Mouse (Mus musculus): ENCODE results near the gene Raf1. TPM values are rescaled to one million over a fixed set of nuclear protein-coding genes. Genes with fewer than 3 reads are reported as not detected.

Raf1 gene
- total RNA-seq, 2 experiments from 2014 or later, result 21.3 to 100 TPM

DNA sequence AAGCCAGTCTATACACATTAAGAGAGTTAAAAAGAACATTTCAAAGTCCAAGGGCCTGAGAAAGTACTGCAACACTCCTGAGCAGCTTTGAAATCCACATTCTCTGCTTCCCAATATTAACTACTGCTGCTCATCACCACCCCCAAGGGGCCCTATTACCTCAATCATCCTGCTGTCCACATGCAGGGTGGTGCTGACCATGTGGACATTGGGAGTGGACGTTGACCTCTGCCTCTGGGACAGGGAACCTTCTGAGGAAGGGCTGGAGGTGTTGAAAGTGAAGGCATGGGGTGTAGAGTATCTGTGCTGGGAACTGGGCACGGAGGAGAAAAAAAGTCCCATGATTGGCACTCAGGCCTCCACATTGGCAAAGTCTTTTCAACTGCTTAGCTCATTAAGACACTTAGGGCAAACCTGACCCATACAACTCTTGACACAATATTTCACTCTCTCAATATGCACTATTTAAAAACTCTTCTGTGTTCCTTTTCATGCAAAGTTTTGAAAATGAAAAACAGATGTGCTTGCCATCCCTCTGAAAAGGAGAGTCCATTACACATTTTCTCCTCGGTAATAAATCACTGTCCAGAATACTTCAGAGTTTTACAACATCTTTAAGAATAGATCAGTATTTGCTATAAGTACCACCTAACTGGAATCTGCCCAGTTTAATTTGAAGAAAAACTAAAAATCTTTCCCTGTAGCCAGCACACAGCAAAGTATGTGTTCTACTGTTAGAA, 45.2 kb downstream of the Raf1 start:
- no peak for ATAC-seq (replicated peaks; ENCODE audit: low FRiP score, poor library complexity, severe bottlenecking)

DNA sequence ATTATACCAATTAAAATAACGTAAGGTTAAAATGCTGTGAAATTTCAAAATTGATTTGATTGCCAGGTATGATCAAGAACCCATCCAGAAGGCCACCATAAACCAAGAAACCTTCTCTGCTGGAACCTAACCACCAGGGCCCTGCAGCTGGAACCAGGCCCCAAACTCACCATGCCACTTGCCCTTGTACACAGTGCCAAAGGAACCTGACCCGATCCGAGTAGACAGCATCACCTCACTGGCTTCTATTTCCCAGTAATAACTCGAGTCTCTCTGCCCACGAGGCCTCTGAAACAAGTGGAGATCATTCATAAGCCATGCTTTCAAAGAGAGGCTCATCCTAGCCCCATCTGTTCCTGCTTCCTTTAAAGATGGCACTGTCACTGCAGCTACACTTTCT, 50.3 kb downstream of the Raf1 start:
- no peak for ATAC-seq (replicated peaks; ENCODE audit: low FRiP score, poor library complexity, severe bottlenecking)

- ATAC-seq (replicated peaks; ENCODE audit: low FRiP score, poor library complexity, severe bottlenecking), result no peak
Observed at GRCm38 (mm10) chr6:115620942-115621341, 55.5 kb downstream of the Raf1 start.

DNA sequence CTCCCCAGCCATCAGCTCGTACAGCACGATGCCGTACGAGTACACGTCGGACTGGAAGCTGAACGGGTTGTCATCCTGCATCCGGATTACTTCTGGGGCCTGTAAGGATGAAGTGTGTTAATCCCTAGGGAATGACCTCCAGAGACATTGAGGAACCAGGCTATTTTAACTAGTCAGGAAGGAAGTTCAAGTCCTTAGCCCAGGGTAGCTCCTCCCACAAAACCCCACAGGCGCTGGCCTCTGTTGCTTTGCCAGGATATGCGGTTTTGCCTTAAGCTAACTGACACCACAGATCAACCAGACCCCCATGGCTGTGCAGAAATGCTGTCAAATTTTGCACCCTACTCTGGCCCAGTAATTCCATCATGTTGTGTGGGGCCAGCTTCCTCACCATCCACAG, 56.6 kb downstream of the Raf1 start:
- ATAC-seq (replicated peaks; ENCODE audit: low FRiP score, poor library complexity, severe bottlenecking), result no peak

GRCm38 (mm10) chr6:115615983-115616382, 60.5 kb downstream of the Raf1 start:
- no peak for ATAC-seq (replicated peaks; ENCODE audit: low FRiP score, poor library complexity, severe bottlenecking)

DNA sequence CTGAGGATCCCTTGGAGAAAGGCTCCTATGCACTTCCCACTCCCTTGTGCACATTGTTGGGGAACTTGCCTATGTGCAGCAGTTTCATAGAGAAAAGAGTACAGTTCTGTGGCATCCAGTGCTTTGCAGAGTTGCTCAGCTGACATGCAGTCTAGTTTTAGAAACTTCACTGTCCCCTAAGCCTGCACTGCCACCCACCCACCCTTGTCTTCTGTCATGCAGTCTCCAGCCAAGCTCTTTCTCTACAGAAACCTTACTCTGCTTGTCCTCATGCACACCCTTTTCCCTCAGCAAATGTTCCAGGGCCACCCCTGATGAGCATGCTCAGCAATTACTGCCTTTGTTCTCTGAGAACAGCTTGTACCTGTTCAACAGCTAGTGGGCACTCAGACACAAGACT, 62.6 kb downstream of the Raf1 start:
- no peak for ATAC-seq (replicated peaks; ENCODE audit: low FRiP score, poor library complexity, severe bottlenecking)

GRCm38 (mm10) chr6:115610301-115610700, 66.1 kb downstream of the Raf1 start:
- ATAC-seq (replicated peaks; ENCODE audit: low FRiP score, poor library complexity, severe bottlenecking), result no peak

DNA sequence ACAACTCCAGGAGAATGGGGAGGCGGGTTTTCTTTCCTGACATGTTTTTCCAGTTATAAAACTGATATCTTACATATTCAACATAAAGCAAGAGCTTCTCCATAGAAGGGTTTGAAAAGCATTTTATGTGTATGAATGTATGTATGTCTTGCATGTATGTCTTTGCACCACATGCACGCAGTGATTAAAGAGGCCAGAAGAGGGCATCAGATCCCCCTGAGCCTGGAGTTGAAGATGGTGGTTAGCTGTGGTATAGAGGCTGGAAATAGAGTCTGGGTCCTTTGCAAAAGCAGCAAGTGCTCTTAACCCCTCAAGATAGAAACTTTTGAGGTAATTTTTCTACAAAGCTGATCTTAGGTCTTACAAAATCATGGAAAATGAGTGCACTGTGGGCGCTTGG, 67.3 kb downstream of the Raf1 start:
- ATAC-seq (replicated peaks; ENCODE audit: low FRiP score, poor library complexity, severe bottlenecking), result 0 out of 2 replicates have a peak, but pooled peaks have one; percentile 54

- no peak for ATAC-seq (replicated peaks; ENCODE audit: low FRiP score, poor library complexity, severe bottlenecking)
Observed at GRCm38 (mm10) chr6:115607429-115607828, 69.0 kb downstream of the Raf1 start.

- no peak for ATAC-seq (replicated peaks; ENCODE audit: low FRiP score, poor library complexity, severe bottlenecking)
Observed at GRCm38 (mm10) chr6:115606461-115606860, 70.0 kb downstream of the Raf1 start.

GRCm38 (mm10) chr6:115601715-115602523, 74.5 kb downstream of the Raf1 start, which contains the start of gene Mkrn2:
Gene Mkrn2 (plus strand): TSS chr6:115601902.
- ATAC-seq (replicated peaks; ENCODE audit: low FRiP score, poor library complexity, severe bottlenecking), result peak; percentile 80

DNA sequence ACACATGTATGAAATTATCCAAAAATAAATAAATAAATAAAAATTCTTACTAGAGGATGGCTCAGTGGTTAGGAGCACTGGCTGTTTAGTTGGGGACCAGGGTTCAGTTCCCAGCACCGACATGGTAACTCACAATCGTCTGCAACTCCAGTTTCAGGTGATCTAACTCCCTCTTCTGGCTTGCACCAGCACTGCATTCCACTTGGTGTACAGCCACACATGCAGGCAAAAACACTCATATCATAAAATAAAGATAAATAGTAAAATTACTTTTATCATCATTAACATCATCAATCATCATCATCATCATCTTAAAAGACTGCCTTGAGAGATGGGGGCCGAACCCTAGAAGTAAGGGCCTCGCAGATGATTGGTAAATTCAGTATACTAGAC, 75.1 kb downstream of the Raf1 start:
- no peak for ATAC-seq (replicated peaks; ENCODE audit: low FRiP score, poor library complexity, severe bottlenecking)

DNA sequence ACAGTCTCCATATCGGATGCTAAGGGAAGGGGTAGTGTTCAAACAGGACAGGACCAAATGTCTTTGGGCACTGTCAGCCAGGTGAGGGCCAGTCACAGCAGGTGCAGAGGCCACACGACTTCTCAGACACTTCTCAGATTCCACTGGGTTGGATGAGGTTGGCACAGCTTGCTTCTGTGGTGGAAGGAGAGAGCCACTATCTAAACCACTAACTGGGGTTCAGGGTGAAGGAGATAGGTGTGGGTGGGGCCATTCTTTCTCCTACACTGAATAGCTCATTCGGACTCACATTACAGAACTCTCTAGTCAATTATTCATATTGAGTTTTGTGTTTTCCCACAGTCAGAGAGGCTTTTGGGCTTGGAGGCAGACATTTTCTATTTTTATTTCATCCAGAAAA, 80.8 kb downstream of the Raf1 start:
- ATAC-seq (replicated peaks; ENCODE audit: low FRiP score, poor library complexity, severe bottlenecking), result no peak

DNA sequence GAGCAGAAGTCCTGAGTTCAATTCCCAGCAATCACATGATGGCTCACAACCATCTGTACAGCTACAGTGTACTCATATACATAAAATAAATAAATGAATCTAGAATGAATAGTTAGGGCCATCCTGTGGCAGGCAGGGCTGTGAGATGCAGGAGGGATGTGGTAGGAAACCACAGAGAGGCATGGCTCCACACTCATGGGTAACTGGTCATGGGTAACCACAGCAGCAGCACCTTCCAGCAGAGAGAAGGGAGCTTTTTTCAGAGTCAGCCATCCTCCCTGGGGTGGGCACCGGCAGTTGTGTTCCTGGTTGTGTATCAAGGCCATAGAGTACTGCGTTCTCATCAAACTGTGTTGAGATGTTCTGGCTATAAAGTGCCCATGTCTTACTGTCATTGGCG, 82.0 kb downstream of the Raf1 start:
- ATAC-seq (replicated peaks; ENCODE audit: low FRiP score, poor library complexity, severe bottlenecking), result no peak

DNA sequence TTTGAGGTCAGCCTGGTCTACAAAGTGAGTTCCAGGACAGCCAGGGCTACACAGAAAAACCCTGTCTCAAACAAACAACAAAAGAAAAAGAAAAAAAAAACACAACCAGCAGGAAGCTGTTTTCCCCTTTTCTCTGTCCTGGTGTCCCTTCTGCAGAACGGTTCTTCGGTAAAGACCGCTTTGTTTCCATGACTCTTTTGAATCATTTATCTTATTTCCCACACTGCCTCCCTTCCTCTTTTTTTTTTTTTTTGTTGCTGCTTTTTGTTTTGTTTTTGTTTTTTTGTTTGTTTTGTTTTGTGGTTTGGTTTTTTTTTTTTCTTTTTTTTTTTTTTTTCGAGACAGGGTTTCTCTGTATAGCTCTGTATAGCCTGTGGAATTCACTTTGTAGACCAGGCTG, 83.2 kb downstream of the Raf1 start:
- no peak for ATAC-seq (replicated peaks; ENCODE audit: low FRiP score, poor library complexity, severe bottlenecking)

- ATAC-seq (replicated peaks; ENCODE audit: low FRiP score, poor library complexity, severe bottlenecking), result no peak
Observed at GRCm38 (mm10) chr6:115592458-115592857, 84.0 kb downstream of the Raf1 start, which contains the start of gene Mkrn2os. Gene Mkrn2os (minus strand): TSS chr6:115592576.

- no peak for ATAC-seq (replicated peaks; ENCODE audit: low FRiP score, poor library complexity, severe bottlenecking)
Observed at GRCm38 (mm10) chr6:115591692-115592359, 84.6 kb downstream of the Raf1 start.

GRCm38 (mm10) chr6:115586321-115586720, 90.1 kb downstream of the Raf1 start:
- no peak for ATAC-seq (replicated peaks; ENCODE audit: low FRiP score, poor library complexity, severe bottlenecking)

DNA sequence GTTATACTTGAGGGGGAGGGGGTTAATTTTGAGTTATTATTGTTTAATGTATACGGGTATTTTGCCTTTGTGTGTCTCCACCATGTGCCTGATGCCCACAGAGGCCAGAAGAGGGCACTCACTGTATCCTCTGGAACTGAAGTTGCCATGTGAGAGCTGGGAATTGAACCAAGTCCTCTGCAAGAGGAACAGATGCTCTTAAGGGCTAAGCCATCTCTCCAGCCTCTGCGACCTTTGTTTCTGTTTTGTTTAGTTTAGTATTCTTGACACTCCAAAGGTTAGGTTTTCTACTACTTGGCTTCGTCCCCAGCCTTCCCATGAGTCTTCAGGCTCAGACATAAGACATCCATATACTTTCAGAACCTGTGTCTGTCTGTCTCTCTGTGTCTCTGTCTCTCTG, 92.3 kb downstream of the Raf1 start:
- ATAC-seq (replicated peaks; ENCODE audit: low FRiP score, poor library complexity, severe bottlenecking), result no peak

DNA sequence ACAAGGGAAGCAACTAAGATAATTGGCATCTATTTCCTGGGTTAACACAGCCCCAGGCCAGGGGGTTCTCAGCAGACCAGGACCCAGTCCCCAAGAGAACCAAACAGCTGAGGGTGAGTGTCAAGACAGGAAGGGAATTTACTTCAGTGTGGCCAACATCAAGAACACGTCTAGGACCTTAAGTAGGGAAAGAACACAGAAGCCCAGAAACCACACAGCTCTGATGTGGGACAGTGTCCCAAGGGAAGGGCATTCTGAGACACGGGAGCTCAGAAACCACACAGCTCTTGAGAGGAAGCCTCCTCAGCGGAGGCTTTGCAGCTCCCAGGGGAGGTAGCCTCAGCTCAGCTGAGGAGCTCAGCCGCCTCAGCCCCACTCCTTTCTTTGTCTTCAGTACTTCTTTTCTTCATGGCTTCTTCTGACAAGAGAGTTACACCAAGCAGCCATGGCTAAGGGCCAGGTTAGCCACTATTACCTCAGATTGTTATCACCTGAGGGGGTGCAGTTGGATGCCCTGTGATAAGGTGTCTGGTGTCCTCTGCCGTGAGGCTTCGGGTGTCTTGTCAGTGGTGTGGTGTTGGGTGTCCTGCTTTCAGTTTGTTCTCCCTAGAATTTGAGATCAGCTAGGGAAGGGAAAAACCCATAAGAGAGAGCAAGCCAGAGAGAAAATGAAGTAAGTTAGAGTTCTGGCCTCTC, 92.9 kb downstream of the Raf1 start:
- ATAC-seq (replicated peaks; ENCODE audit: low FRiP score, poor library complexity, severe bottlenecking), result no peak

All from erythroid progenitor cell, adult 5-6 weeks (primary cell).